Mouse (Mus musculus): Measurements from ENCODE around the gene Wscd1.

DNA sequence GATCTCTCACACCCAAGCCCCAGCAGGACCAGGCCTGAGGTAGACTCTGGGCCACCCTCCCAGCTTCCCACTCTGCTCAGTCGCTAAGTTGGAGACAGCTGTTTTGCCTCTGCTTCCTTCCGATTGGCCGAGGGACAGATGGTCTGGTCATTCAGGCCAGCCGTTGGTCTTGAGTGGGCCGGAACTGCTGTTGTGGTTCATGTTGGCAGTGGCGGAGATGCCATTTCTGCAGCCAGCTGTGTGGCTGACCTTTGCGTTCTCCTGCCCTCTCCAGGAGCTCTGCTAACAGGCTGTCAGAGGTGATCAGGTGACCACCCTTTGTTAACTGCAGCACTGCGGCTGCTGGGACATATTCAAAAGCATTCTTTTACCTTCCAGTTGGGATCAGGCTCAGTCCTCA lies 20.0 kb downstream of the Wscd1 start:
- TF ChIP-seq CTCF (IDR thresholded peaks at IDR 0.05; ENCODE audit: borderline replicate concordance, insufficient read depth, low read depth, low read length) (no peak), POLR2A (IDR thresholded peaks at IDR 0.05; ENCODE audit: borderline replicate concordance, insufficient read depth, low read length) (no peak)
